ENCODE assay signal across 11 mouse cellular contexts in genomic region chr17:5591604-5592209, GRCm38 (mm10).
DNase-seq lines count a peak whose midpoint lies in the region; ATAC-seq lines count a peak whose summit lies in the region.
"Had no signal": no experiment of that assay in that cellular context is flagged by ENCODE, and none has a peak within 500 bp of the region (broad histone marks: within the 10 kb centered on the region; RNA-seq: fewer than 3 reads in every experiment).

No protein-coding gene starts in this region.

- H3K9ac ChIP-seq in liver, embryonic 15.5 days: no peak overlapping the region
- H3K9ac ChIP-seq in liver, embryonic 12.5 days: no peak overlapping the region
- H3K9ac ChIP-seq: hindbrain, embryonic 14.5 days had no signal

- DNase-seq in heart, adult 18-20 months: peak; percentile 33 to 81
- DNase-seq in heart, postnatal 4 days: no peak
- DNase-seq in lung, postnatal 36 days: peak; percentile 39
- DNase-seq in embryo, embryonic 9.5 days (ENCODE audit: extremely low spot score): no peak
- DNase-seq in cerebellum, adult 9-10 months: no peak
- DNase-seq: right cerebral cortex, postnatal 25 days; thymus, adult 2 months had no signal

- H3K4me1 ChIP-seq in liver, embryonic 15.5 days (replicated peaks): no peaks in the 10 kb centered on the region
- 0 out of 2 replicates have a peak, but pooled peaks cover 3% of the 10 kb centered on the region for H3K4me1 ChIP-seq in liver, embryonic 12.5 days
- peaks cover 4% of the 10 kb centered on the region; the same call in 1 of the 2 replicates for H3K4me1 ChIP-seq in brown adipose tissue, adult 24 weeks (ENCODE audit: control insufficient read depth, insufficient read depth, insufficient read length, low read length)

- H3K4me3 ChIP-seq in liver, embryonic 15.5 days (replicated peaks): no peak overlapping the region
- H3K4me3 ChIP-seq in liver, embryonic 12.5 days: no peak overlapping the region
- no peak overlapping the region for H3K4me3 ChIP-seq in brown adipose tissue, adult 24 weeks (ENCODE audit: insufficient read depth, low read depth, low read length)

- ATAC-seq in liver, embryonic 15.5 days (ENCODE audit: insufficient read depth): peak; percentile 34; the same call in 1 of the 2 replicates
- ATAC-seq in liver, embryonic 12.5 days: no peak

- H3K27me3 ChIP-seq in liver, embryonic 15.5 days: no peaks in the 10 kb centered on the region
- no peaks in the 10 kb centered on the region for H3K27me3 ChIP-seq in liver, embryonic 12.5 days (replicated peaks)

- H3K4me2 ChIP-seq in liver, embryonic 15.5 days: no peak overlapping the region
- no peak overlapping the region for H3K4me2 ChIP-seq in liver, embryonic 12.5 days
- H3K4me2 ChIP-seq: hindbrain, embryonic 14.5 days had no signal

- no peaks in the 10 kb centered on the region for H3K9me3 ChIP-seq in liver, embryonic 15.5 days (replicated peaks)
- no peaks in the 10 kb centered on the region for H3K9me3 ChIP-seq in liver, embryonic 12.5 days (replicated peaks)

- WGBS in liver, embryonic 15.5 days (ENCODE audit: insufficient replicate concordance): 60% methylated on average over 6 of the region's 6 CpGs
- WGBS in liver, embryonic 12.5 days (ENCODE audit: insufficient replicate concordance): 52% methylated on average over 6 of the region's 6 CpGs

- H3K27ac ChIP-seq in liver, embryonic 15.5 days (replicated peaks): no peak overlapping the region
- no peak overlapping the region for H3K27ac ChIP-seq in liver, embryonic 12.5 days
- H3K27ac ChIP-seq in brown adipose tissue, adult 24 weeks (replicated peaks; ENCODE audit: low read depth, low read length): peak overlapping the region; percentile 84
- H3K27ac ChIP-seq: hindbrain, embryonic 14.5 days had no signal

- no peaks in the 10 kb centered on the region for H3K36me3 ChIP-seq in liver, embryonic 15.5 days (replicated peaks)
- no peaks in the 10 kb centered on the region for H3K36me3 ChIP-seq in liver, embryonic 12.5 days

Comparison
In these comparisons a context has a peak if more than half of its experiments do, and no peak if none do; other contexts are left out.
1. DNase-seq: peak in heart, adult 18-20 months (2 of 2) and lung, postnatal 36 days (single experiment); none in heart, postnatal 4 days (single experiment), embryo, embryonic 9.5 days (single experiment) and cerebellum, adult 9-10 months (single experiment).